Mouse (Mus musculus): ENCODE data around the gene Ahnak2.

GRCm38 (mm10) chr12:112739023-112739568 is 63.4 kb downstream of the Ahnak2 start:
- no peak for TF ChIP-seq POLR2AphosphoS2 (IDR thresholded peaks at IDR 0.05; ENCODE audit: insufficient read length, low read depth)
- no peak for TF ChIP-seq USF1 (IDR thresholded peaks at IDR 0.05; ENCODE audit: low read depth)
- TF ChIP-seq POLR2A (IDR thresholded peaks at IDR 0.05; ENCODE audit: insufficient read length, low read depth), result no peak
- TF ChIP-seq E2F4 (IDR thresholded peaks at IDR 0.05; ENCODE audit: insufficient read depth), result no peak
- TF ChIP-seq REST (IDR thresholded peaks at IDR 0.05; ENCODE audit: insufficient read depth, insufficient read length), result no peak
- no peak for TF ChIP-seq TCF3 (IDR thresholded peaks at IDR 0.05; ENCODE audit: insufficient read length, low read depth)
- no peak for TF ChIP-seq MYOD1 (IDR thresholded peaks at IDR 0.05; ENCODE audit: control insufficient read depth in 1 of 3, insufficient read length in 2 of 3, low read depth in 2 of 3)
- no peak for TF ChIP-seq SRF (IDR thresholded peaks at IDR 0.05; ENCODE audit: control insufficient read depth, insufficient read length, low read depth)
